Mouse (Mus musculus) neural tube, embryonic 12.5 days (tissue): Measurements from ENCODE around the gene Usp48. TPM values are rescaled to one million over a fixed set of nuclear protein-coding genes. Genes with fewer than 3 reads are reported as not detected.
A peak's percentile ranks its signal among the peaks of the same experiment; 100 is the strongest.

Experiments used
- ATAC-seq: fragments of 200-750 bp; cut with Nextera tagmentation; 2 replicates; pipeline ENCODE4 v1.8.0; 2017; ENCODE audit warnings: low read depth, mild to moderate bottlenecking, moderate TSS enrichment, moderate library complexity; ENCODE audit not compliant: low FRiP score
- H3K27ac ChIP-seq: fragments of 300-500 bp; sonication (generic); 2 replicates; pipeline ENCODE4 v1.5.1; 2016
- H3K27me3 ChIP-seq: fragments of 300-500 bp; sonication (generic); replicated peaks from 2 replicates; pipeline ENCODE4 v1.6.1; 2016; ENCODE audit warnings: mild to moderate bottlenecking
- H3K36me3 ChIP-seq: fragments of 300-500 bp; sonication (generic); 2 replicates; pipeline ENCODE4 v1.6.1; 2016; ENCODE audit warnings: mild to moderate bottlenecking
- H3K4me1 ChIP-seq: fragments of 300-500 bp; sonication (generic); 2 replicates; pipeline ENCODE4 v1.6.1; 2016
- H3K4me2 ChIP-seq: fragments of 300-500 bp; sonication (generic); replicated peaks from 2 replicates; pipeline ENCODE4 v1.6.1; 2016; ENCODE audit warnings: mild to moderate bottlenecking
- H3K4me3 ChIP-seq: fragments of 300-500 bp; sonication (generic); 2 replicates; pipeline ENCODE4 v1.5.1; 2016
- H3K9ac ChIP-seq: fragments of 300-500 bp; sonication (generic); 2 replicates; pipeline ENCODE4 v1.6.1; 2016; ENCODE audit warnings: mild to moderate bottlenecking
- H3K9me3 ChIP-seq: fragments of 300-500 bp; sonication (generic); 2 replicates; pipeline ENCODE4 v1.6.1; 2016; ENCODE audit warnings: mild to moderate bottlenecking
- WGBS: fragments of 180-500 bp; shearing (Covaris S2); methylation state at CpG from one replicate; pipeline ENCODE4 v1.1.7; 2016; 5-methylcytosine and 5-hydroxymethylcytosine counted together
- polyA plus RNA-seq: library from polyadenylated mRNA; unstranded; fragments of >200 nt; fragmentation: Nextera tagmentation; extraction: Ambion mirVana; gene quantifications from 2 replicates; pipeline ENCODE4 v1.2.1, GENCODE M21; 2016

The Usp48 gene
- polyA plus RNA-seq, 1 experiment from 2014 or later, result 79.0 TPM

- Histone ChIP-seq H3K36me3 (no peaks in the 10 kb centered on the region), H3K27me3 (peaks cover 32% of the 10 kb centered on the region), H3K9ac (no peak overlapping the region), H3K4me1 (peaks cover 16% of the 10 kb centered on the region), H3K27ac (no peak overlapping the region), H3K4me3 (no peak overlapping the region), H3K4me2 (no peak overlapping the region), H3K9me3 (no peaks in the 10 kb centered on the region)
- ATAC-seq, result no peak
- WGBS, result 68% methylated on average over 5 of the region's 5 CpGs
These were observed 72.9 kb downstream of the Usp48 start for GRCm38 (mm10) chr4:137666283-137666957.

GRCm38 (mm10) chr4:137666958-137667345 lies 73.4 kb downstream of the Usp48 start:
- no peak for ATAC-seq
- peaks cover 32% of the 10 kb centered on the region for H3K27me3 ChIP-seq
- H3K36me3 ChIP-seq, result no peaks in the 10 kb centered on the region
- H3K4me2 ChIP-seq, result no peak overlapping the region
- no peak overlapping the region for H3K9ac ChIP-seq
- 74% methylated on average over 8 of the region's 8 CpGs for WGBS
- H3K4me1 ChIP-seq, result peaks cover 13% of the 10 kb centered on the region
- no peak overlapping the region for H3K27ac ChIP-seq
- H3K9me3 ChIP-seq, result no peaks in the 10 kb centered on the region
- H3K4me3 ChIP-seq, result no peak overlapping the region

DNA sequence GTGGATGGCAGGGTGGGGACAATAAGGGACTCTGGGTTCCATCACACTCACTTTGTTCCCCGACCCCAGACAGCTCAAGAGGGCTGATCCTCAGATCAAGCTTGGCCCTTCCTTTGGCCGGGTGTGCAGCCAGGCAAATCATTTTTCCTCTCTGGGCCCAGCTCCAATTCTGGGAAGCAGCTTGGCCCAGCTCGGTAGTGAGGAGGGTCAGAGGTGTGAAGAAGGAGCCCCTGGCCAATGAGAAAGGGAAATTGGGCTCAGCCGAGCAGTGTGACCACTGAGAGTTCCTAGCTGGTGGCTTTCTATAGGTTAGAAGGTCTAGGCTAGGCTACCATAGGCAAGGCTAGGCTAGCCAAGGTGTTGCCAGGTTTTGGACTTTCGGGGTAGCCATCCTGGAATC lies 74.2 kb downstream of the Usp48 start:
- peaks cover 13% of the 10 kb centered on the region for H3K4me1 ChIP-seq
- H3K4me2 ChIP-seq, result no peak overlapping the region
- WGBS, result 70% methylated on average over 5 of the region's 5 CpGs
- no peaks in the 10 kb centered on the region for H3K36me3 ChIP-seq
- ATAC-seq, result no peak
- peaks cover 32% of the 10 kb centered on the region for H3K27me3 ChIP-seq
- no peaks in the 10 kb centered on the region for H3K9me3 ChIP-seq
- H3K4me3 ChIP-seq, result no peak overlapping the region
- H3K27ac ChIP-seq, result no peak overlapping the region
- H3K9ac ChIP-seq, result 0 out of 2 replicates have a peak overlapping the region, but pooled peaks have one; percentile 8

GRCm38 (mm10) chr4:137671711-137672500 lies 78.4 kb downstream of the Usp48 start:
- peaks cover 5% of the 10 kb centered on the region; the same call in 1 of the 2 replicates for H3K27me3 ChIP-seq
- no peak overlapping the region for H3K4me3 ChIP-seq
- no peak overlapping the region for H3K27ac ChIP-seq
- no peak overlapping the region for H3K9ac ChIP-seq
- H3K9me3 ChIP-seq, result no peaks in the 10 kb centered on the region
- no peaks in the 10 kb centered on the region for H3K36me3 ChIP-seq
- no peak overlapping the region for H3K4me2 ChIP-seq
- ATAC-seq, result no peak
- H3K4me1 ChIP-seq, result peaks cover 2% of the 10 kb centered on the region; the same call in 1 of the 2 replicates
- WGBS, result 78% methylated on average over 13 of the region's 13 CpGs

GRCm38 (mm10) chr4:137675566-137675965 lies 82.0 kb downstream of the Usp48 start:
- Histone ChIP-seq H3K9ac (no peak overlapping the region), H3K4me3 (no peak overlapping the region), H3K27me3 (peaks cover 27% of the 10 kb centered on the region), H3K9me3 (no peaks in the 10 kb centered on the region), H3K27ac (no peak overlapping the region), H3K4me2 (no peak overlapping the region), H3K4me1 (peaks cover 5% of the 10 kb centered on the region), H3K36me3 (no peaks in the 10 kb centered on the region)
- 73% methylated on average over 7 of the region's 7 CpGs for WGBS
- ATAC-seq, result no peak

DNA sequence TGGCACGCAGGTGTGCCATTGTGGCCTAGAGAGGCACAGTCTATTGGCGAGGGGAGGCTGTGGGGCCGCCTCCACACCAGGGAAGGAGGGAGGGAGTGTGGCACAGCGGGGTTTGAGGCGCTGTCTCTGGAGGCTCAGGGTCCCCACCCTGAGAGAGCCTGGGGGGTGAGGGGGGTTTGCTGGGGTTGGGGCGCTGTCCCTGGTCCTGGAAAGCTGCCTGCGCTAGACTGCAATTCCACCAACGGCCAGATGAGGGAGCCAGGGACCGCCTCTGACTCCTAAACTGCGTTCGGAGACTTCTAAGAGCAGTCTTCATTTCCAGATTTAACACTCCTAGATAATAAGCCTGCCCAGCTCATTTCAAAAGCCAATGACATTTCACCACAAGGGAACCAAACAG lies 82.5 kb downstream of the Usp48 start:
- Histone ChIP-seq H3K27me3 (peaks cover 31% of the 10 kb centered on the region), H3K27ac (no peak overlapping the region), H3K9ac (no peak overlapping the region), H3K4me3 (no peak overlapping the region), H3K36me3 (no peaks in the 10 kb centered on the region), H3K4me1 (peaks cover 10% of the 10 kb centered on the region), H3K9me3 (no peaks in the 10 kb centered on the region), H3K4me2 (0 out of 2 replicates have a peak overlapping the region, but pooled peaks have one; percentile 25)
- ATAC-seq, result no peak
- 8% methylated on average over 11 of the region's 11 CpGs for WGBS

DNA sequence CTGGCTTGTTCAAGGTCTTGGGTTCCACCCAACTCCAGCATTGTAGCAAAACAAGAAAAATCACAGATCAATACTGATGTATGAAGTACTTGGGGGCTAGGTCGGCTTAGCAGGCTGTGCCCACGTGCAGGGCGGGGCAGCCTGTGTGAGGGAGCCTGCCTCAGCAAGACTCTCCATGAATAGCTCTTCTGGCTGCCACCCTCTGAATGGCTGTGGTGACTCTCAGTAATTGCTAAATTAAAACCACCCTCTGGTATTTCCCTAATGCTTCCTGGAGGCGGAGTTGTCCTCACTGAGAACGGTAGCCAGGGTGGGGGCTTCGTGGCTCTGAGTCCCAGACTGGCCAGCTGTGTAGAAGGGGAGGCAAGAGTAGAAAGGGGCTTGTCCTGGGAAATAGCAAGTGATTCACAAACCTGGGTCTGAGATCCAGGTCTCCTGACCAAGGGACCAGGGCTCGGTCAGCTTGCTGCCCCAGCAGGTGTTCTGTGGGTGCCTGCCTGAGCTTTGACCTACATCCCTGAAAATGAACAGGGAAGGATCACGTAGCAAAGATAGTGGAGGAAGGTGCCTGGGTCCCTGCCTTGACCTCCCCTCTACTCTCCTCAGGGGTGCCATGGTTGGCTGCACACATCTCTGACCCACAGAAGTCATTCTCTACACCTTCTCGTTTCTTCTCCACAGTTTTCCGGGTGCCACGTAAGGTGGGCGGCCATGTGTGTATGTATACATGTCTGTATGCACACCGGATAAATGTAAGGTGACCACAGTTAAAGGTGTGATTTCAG lies 83.3 kb downstream of the Usp48 start:
- no peak overlapping the region for H3K9ac ChIP-seq
- no peak overlapping the region for H3K4me3 ChIP-seq
- H3K36me3 ChIP-seq, result no peaks in the 10 kb centered on the region
- 69% methylated on average over 13 of the region's 13 CpGs for WGBS
- no peak overlapping the region for H3K27ac ChIP-seq
- no peak for ATAC-seq
- H3K9me3 ChIP-seq, result no peaks in the 10 kb centered on the region
- no peak overlapping the region for H3K4me2 ChIP-seq
- H3K27me3 ChIP-seq, result peaks cover 37% of the 10 kb centered on the region
- peaks cover 19% of the 10 kb centered on the region for H3K4me1 ChIP-seq

DNA sequence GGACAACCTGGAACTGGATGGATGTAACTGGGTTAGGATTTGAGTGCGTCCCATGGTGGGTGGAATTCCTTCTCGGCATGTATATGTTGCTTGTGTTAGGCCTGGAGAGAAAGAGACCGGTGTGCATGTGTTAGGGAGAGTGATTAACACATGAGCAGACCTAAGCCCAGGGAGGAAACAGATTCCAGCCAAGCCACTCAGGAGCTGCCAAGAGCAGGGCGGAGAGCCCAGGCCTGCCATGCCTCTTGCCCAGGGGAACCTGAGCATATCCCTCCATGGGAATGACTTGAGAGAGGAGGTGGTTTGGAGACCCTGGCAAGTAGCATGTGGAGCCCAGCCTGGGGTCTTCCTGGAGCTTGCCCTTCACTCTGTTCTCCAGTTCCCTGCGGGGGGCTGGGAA lies 84.4 kb downstream of the Usp48 start:
- WGBS, result 92% methylated on average over 5 of the region's 5 CpGs
- Histone ChIP-seq H3K9me3 (no peaks in the 10 kb centered on the region), H3K4me3 (no peak overlapping the region), H3K9ac (no peak overlapping the region), H3K4me1 (peaks cover 25% of the 10 kb centered on the region), H3K4me2 (no peak overlapping the region), H3K36me3 (no peaks in the 10 kb centered on the region), H3K27me3 (peaks cover 47% of the 10 kb centered on the region), H3K27ac (no peak overlapping the region)
- no peak for ATAC-seq

DNA sequence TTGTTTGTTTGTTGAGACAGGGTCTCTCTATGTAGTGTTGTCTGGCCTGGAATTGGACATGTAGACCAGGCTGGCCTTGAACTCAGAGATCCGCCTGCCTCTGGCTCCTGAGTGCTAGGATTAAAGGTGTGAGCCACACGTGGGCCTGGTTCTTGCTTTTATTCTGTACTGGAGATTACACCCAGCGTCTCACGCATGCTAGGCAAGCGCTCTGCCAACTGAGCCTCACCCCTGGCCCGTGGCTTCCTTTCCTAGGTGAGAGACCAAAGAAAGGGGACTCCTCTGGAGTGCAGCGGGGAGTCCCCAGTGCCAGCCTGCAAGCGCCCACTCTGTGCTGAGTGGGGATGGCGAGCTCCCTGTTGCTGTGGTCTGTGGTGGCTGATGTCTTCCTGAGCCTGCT lies 85.0 kb downstream of the Usp48 start:
- H3K27ac ChIP-seq, result no peak overlapping the region
- no peak overlapping the region for H3K9ac ChIP-seq
- H3K9me3 ChIP-seq, result no peaks in the 10 kb centered on the region
- H3K4me2 ChIP-seq, result no peak overlapping the region
- H3K4me3 ChIP-seq, result no peak overlapping the region
- peaks cover 50% of the 10 kb centered on the region for H3K27me3 ChIP-seq
- H3K36me3 ChIP-seq, result no peaks in the 10 kb centered on the region
- no peak for ATAC-seq
- peaks cover 25% of the 10 kb centered on the region for H3K4me1 ChIP-seq
- 80% methylated on average over 9 of the region's 9 CpGs for WGBS

DNA sequence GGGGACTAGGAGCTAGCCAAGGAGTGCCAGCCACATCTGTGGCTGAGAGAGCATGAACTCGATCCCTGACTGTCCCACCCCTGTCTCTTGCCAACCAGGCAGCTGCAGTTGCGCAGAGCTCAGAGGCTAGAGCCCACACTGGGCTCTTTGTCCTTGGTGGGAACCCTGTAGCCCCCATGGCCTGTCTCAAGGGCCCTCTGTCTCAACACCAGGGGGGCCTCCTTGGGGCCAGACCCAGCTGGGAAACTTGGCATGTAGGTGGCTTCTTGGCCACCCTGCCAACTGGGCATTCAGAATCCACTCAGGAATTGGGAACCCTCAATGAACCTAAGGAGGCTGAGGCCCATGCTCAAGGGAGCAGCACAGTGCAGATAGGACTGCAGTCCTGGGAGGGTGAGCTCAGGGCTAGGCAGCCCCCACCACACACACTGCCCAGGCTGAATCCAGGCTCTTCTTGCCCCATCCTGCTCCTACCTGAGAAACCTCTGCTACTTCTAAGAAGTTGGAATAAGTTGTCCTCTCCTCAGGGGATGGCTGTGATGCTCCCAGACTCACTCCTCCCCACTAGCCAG lies 86.5 kb downstream of the Usp48 start:
- H3K9ac ChIP-seq, result no peak overlapping the region
- no peak overlapping the region for H3K4me3 ChIP-seq
- no peak overlapping the region for H3K4me2 ChIP-seq
- no peak for ATAC-seq
- H3K27me3 ChIP-seq, result peaks cover 54% of the 10 kb centered on the region
- H3K36me3 ChIP-seq, result no peaks in the 10 kb centered on the region
- peaks cover 25% of the 10 kb centered on the region for H3K4me1 ChIP-seq
- 87% methylated on average over 2 of the region's 2 CpGs for WGBS
- no peaks in the 10 kb centered on the region for H3K9me3 ChIP-seq
- no peak overlapping the region for H3K27ac ChIP-seq

- Histone ChIP-seq H3K4me1 (peaks cover 28% of the 10 kb centered on the region), H3K27ac (no peak overlapping the region), H3K9ac (peak overlapping the region; percentile 38; the same call in 1 of the 2 replicates), H3K4me3 (no peak overlapping the region), H3K36me3 (no peaks in the 10 kb centered on the region), H3K27me3 (peaks cover 52% of the 10 kb centered on the region), H3K9me3 (no peaks in the 10 kb centered on the region), H3K4me2 (peak overlapping the region; percentile 71)
- ATAC-seq, result no peak
- WGBS, result 28% methylated on average over 7 of the region's 7 CpGs
These were observed 87.2 kb downstream of the Usp48 start for GRCm38 (mm10) chr4:137680721-137681120.
